Comparison of ENCODE assay signal across 11 mouse cellular contexts in the genomic region with DNA sequence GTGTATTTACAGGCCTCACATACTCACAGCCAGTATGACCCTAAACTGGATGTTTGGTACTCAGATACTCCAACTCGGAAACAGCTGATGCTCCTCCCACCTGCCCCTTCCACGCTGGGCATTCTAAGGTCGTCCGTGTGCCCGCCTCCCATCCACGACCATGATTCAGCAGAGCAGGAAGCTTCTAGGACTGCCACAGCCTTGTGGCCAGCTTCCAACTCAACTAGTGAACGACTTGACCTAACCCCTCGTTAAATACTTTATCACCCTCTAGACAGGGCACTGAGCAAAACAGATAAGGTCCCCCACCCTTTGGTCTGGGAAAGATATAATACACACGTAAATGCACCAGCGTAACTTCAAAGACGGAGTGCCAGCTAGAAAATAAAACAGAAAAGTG. TPM values are rescaled to one million over a fixed set of nuclear protein-coding genes. Genes with fewer than 3 reads are reported as not detected.
DNase-seq lines count a peak whose midpoint lies in the region; ATAC-seq and TF ChIP-seq lines count a peak whose summit lies in the region.
"Had no signal": no experiment of that assay in that cellular context is flagged by ENCODE, and none has a peak within 500 bp of the region (broad histone marks: within the 10 kb centered on the region; RNA-seq: fewer than 3 reads in every experiment).

No protein-coding gene starts in this region.

- H3K36me3 ChIP-seq in liver, embryonic 14.5 days (replicated peaks; ENCODE audit: control insufficient read depth, insufficient read depth, low read depth): no peaks in the 10 kb centered on the region

- peak; percentile 89 for ATAC-seq in erythroblast, adult 5-6 weeks (replicated peaks; ENCODE audit: low FRiP score, poor library complexity, severe bottlenecking)
- ATAC-seq in liver, embryonic 14.5 days (ENCODE audit: insufficient read depth): peak; percentile 93
- ATAC-seq in inflammation-experienced regulatory T-cells, adult 6 months: no peak
- ATAC-seq: midbrain, embryonic 16.5 days had no signal

- TF ChIP-seq CTCF in liver, embryonic 14.5 days (IDR thresholded peaks at IDR 0.05; ENCODE audit: low read depth): 0 out of 2 replicates have a peak, but pooled peaks have one; percentile 11

- peaks cover 49 to 59% of the 10 kb centered on the region in 2 experiments for H3K4me1 ChIP-seq in liver, embryonic 14.5 days (replicated peaks; ENCODE audit: control insufficient read depth in 2 of 2, insufficient read depth in 2 of 2, low read length in 1 of 2)

- H3K4me3 ChIP-seq in liver, embryonic 14.5 days (ENCODE audit: insufficient read depth in 1 of 2, low read depth in 2 of 2, low read length in 2 of 2): peak overlapping the region; percentile 24 to 44

- peak; percentile 87 for DNase-seq in heart, adult 11 months
- DNase-seq in heart, adult 9 months (ENCODE audit: low spot score in 2 of 2): no peak
- peak; percentile 80 for DNase-seq in 416B (ENCODE audit: low read depth)
- DNase-seq in liver, embryonic 14.5 days (ENCODE audit: low read depth in 3 of 3, low spot score in 3 of 3): peak; percentile 82 to 83 (median 83)
- DNase-seq in layer of hippocampus, adult 8-10 months (ENCODE audit: low spot score in 2 of 2): no peak
- no peak for DNase-seq in frontal cortex, adult 2 months (ENCODE audit: extremely low spot score in 1 of 2, low spot score in 1 of 2)
- DNase-seq: B cell, adult 2 months; gastrocnemius, postnatal 14 days had no signal

- peak overlapping the region; percentile 93 for H3K27ac ChIP-seq in liver, embryonic 14.5 days

- peak; percentile 98 for TF ChIP-seq EP300 in liver, embryonic 14.5 days (IDR thresholded peaks at IDR 0.05; ENCODE audit: low read depth)

- H3K9ac ChIP-seq in liver, embryonic 14.5 days (replicated peaks): peak overlapping the region; percentile 66

- H3K9me3 ChIP-seq in liver, embryonic 14.5 days (ENCODE audit: control insufficient read depth, low read length): no peaks in the 10 kb centered on the region

- peak overlapping the region; percentile 77 for H3K4me2 ChIP-seq in liver, embryonic 14.5 days (ENCODE audit: low read depth)

- WGBS in liver, embryonic 14.5 days (ENCODE audit: insufficient replicate concordance): 9% methylated on average over 11 of the region's 11 CpGs

- no peaks in the 10 kb centered on the region for H3K27me3 ChIP-seq in liver, embryonic 14.5 days (ENCODE audit: control insufficient read depth, insufficient read depth, low read length)

RNA-seq across cellular contexts. Expression of a gene that starts 35.0 kb away (rescaled TPM):
- 16.1 and 16.9 TPM in 2 replicates for total RNA-seq in erythroblast, adult 5-6 weeks (2015; ENCODE audit: low replicate concordance)
- 18.0 and 19.7 TPM in 2 replicates for total RNA-seq in erythroblast, adult 5-6 weeks (2017; ENCODE audit: low replicate concordance)
- polyA plus RNA-seq in liver, embryonic 14.5 days (2012; rRNA removed): 0.90 and 1.3 TPM in 2 replicates
- 1.8 and 2.5 TPM in 2 replicates for polyA plus RNA-seq in liver, embryonic 14.5 days (2014; fragmentation: Nextera tagmentation; extraction: Ambion mirVana)
- 10 to 100 TPM; 10.1 to 13.1 (median 12.5) TPM for polyA plus RNA-seq in inflammation-experienced regulatory T-cells, adult 6 months (2017; shearing (Covaris generic))
- total RNA-seq in layer of hippocampus, adult 8-10 months (2022): 10 to 100 TPM in 1 of 4 experiments, 1 to 10 TPM in 3; 6.2 to 10.8 (median 7.4) TPM
- 2.8 and 3.0 TPM in 2 replicates for polyA plus RNA-seq in frontal cortex, adult 2 months (2012; rRNA removed)

Comparison
In these comparisons a context has a peak if more than half of its experiments do, and no peak if none do; other contexts are left out.
1. DNase-seq: peak in heart, adult 11 months (single experiment), 416B (single experiment) and liver, embryonic 14.5 days (3 of 3); none in heart, adult 9 months (0 of 2), layer of hippocampus, adult 8-10 months (0 of 2) and frontal cortex, adult 2 months (0 of 2).